Mouse (Mus musculus): ENCODE data around the gene Slc1a6.
A peak's percentile ranks its signal among the peaks of the same experiment; 100 is the strongest.
"Not testable (repeated sequence)": the region's sequence is repeated elsewhere in the genome, so short reads cannot be mapped to it uniquely, and the experiment has no call there.

Slc1a6 gene

DNA sequence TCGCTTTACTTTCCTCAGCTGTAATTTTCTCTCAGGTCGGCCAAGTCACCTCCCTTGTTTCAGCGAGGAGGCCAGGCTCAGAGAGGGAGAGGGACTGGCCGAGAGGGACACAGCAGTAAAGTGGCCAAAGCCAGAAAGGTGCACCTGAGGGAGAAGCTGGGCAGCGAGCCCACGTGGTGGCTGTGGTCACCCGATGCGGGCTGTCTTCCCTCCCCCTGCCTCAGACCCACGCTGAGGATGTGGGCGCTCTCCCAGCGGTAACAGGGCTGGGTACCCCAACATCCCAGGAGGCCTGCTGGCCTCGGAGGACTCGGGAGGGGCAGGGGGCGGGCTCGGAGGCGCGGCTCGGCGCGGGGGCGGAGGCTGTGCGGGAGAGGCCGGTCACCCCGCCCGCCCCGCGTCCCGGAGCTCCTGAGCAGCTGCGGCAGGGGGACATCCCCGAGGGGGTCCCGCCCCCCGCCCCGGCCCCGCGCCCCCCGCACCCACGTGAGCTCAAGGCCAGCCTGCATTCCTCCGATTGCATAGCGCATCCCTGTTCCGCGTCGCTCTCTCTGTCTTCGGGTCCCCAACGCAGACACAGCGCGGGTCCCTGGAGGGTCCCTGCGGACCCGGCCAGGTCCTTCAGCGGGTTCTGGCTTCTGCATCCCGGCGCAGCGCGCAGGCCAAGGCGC, at the start of gene Slc1a6:
TSS of gene Slc1a6 (plus strand) at position 516 of the 671 bp plus-strand sequence.
- no peak for DNase-seq (ENCODE audit: low spot score)

DNA sequence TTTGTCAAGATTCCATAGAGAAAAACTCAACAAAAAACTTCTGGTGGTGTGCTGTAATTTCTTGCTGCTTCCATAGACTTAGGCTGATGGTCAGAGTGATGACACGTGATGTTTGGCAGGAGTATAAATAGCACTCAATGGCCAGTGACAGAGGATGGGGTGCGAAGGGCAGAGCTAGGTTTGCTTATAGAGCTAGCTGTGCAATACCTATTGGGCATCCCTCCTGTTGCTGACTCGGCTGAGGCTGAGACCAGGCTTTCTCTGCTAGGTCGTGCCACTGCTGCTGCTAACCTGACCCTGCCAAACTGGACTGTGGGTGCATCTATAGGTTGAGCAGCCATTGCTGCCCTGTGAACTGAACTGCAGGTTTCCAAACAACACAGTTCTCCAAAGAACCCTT, 40.5 kb upstream of the Slc1a6 start:
- no peak for DNase-seq (ENCODE audit: low spot score)

DNA sequence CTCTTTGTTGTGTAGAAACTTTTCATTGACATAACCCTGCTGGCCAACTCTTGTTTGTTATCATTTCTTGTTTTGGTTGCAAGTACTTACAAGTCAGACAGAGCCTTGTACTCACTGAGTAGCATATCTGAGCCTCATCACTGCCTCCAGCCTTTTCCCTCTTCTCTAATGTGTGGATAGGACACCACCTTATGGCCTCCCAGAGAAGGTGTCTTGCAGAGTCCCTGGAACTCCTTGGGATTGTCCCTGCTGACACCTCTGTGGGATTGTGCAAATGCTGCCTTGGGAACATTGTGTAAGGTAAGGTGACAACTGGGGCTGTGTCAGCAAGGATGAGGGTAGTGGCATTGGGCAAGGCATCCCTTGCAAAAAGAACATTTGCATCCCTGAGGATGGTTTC, 36.6 kb upstream of the Slc1a6 start:
- peak; percentile 20 for DNase-seq (ENCODE audit: low spot score)

DNA sequence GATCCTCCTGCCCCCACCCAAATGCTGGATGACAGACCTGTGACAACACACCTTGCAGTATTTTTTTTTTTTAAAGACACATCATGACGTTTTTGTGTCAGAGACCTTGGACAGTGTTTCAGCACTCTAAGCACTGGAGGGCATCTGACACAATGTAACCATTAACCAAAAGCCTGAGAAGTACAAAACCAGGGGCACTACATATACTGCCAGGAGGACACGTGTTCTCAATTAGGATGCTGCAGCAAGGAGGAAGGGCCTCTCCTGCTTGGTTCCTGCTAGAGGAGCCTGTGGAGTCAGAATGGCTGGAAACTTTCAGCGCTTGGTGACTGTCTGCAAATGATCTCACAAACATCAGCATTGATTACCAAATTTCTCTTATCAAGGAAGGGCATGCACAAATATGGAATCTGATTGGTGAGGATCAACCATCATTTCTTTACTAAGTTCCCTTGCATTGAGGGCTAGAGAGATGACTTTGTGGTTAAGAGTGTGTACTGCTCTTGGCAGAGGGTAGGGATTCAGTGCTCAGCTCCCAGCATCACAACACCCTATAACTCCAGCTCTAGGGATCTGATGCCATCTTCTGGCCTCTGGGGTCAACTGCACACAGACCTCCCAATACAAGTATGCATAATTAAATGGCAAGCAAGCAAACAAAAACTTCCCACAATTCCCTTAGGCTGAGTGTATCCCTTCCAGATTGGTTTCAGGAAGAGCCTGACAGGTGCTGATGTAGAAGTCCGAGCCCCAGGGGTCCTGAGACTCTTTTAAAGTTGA, 34.7 kb upstream of the Slc1a6 start:
- no peak for DNase-seq (ENCODE audit: low spot score)

DNA sequence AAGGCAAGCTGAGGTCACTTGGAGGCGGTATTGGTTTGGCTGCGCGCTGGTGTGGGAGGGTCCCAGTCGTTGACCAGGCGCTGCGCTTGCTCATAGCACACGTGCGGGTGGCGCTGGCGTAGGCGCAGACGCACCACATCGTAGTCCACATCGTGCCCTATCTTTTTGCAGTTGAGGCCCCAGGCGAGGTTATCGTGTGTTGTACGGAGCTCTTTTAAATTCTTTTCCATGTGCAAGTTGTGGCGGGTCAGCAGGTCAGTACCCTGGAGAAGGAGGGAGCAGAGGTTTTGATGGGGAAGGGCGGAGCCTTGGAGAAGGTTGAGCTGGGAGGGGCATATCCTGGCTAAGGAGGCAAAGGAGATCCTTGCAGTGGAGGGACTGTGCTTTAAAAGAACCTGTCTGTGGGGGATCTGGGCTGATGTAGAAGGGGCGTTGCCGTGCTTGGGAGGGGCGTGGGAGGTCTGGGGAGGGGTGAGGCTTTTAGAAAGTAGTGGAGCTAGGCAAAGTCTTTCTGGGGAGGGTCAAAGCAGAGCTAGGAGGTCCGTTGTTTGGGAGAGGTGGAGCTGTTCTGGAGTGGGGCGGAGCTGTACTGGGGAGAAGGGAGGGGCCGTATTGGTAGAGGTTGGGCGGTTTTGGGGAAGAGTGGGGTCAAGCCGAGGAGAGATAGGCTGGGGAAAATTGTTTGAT, 33.1 kb upstream of the Slc1a6 start:
- no peak for DNase-seq (ENCODE audit: low spot score)

DNA sequence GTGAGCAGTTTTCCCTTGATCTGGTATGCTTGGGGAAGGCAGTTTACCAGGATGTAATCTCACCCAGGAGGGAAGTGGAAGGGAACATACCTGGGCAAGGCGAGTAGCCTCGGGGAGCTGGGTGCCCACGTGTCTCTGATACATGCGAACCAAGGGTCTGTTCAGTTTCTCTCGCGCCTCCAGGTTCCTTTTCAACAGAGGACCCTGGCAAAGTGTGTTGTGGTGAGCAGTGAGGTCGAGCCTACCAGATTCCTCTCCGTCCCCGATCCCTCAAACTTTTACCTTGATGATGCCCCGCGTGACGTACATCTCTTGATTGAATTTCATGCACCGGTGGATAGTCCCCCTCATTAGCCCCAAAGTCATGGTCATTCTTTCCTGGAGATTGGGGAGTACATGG, 32.1 kb upstream of the Slc1a6 start:
- no peak for DNase-seq (ENCODE audit: low spot score)

DNA sequence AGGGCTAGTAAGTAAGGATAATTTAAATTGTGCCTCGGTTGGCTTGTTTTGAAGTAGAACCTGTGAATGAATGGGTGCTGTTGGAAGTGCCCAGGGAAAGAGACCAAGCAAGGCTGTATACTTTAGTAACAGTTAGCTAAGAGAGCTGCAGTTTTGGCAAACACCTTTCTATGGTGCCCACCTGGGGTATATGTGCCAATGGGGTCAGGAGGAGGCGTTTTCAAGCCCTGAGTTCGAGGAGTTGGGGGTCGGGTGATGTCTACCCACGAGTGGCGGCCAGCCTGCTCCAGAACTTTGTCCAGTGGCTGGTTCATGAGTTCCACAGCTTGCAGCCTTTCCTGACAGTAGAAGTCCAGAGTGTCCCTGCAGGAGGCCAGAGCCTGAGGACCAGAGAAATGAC, 31.4 kb upstream of the Slc1a6 start:
- no peak for DNase-seq (ENCODE audit: low spot score)

DNA sequence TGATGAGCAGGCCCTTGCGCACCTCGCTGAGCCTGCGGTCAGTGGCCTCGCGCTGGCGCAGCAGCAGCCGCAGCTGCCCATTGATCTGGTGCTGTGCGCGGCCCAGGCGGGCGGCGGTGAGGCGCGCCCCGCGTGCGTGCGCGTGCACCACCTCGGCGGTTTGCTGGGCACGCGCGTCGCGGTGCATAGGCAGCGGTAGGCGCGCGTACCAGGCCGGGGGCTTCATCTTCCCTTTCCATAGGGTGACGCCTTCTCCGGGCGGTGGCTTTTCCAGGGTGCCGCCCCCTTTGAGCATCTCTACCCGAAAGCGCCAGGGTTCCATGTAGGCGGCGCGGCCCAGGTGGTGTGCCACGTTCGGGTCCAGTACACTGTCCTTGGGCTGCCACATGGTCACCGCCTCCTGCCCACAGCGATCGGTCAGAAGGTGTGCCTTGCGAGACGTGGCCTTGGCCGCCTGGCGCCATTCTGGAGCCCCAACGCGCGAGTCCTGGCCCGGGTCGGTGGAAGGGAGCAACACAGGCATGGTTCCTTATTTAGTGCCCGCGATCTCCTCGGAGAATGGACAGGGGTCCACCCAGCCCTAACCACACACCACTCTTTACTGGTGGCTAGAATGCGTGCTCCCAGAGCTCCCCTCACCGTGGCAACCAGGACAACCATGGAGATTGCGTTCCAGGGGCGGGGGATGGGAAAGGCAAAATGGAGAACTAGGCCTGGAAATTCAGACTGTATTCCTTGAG, 27.7 kb upstream of the Slc1a6 start, which contains the start of gene Ccdc105:
TSS of gene Ccdc105 (minus strand) at position 614 of the 740 bp plus-strand sequence.
- DNase-seq (ENCODE audit: low spot score), result no peak

DNA sequence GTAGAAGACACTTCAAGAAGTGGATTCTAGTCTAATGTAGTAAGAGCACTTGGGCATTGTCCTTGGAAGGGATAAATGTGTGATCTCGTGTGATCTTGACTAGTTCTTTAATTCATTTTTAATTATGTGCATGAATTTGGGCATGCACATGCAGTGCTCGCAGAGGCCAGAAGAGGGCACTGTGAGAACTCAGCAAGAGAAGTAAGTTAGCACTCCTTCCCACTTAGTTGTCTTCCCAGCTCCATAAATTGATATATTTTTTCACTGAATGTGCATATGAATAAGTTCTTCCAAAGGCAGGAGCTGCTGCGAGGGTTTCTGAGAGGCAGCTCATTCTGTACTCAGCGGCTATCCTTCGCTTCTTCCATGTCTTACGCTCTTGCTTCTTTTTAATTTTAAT, 24.3 kb upstream of the Slc1a6 start:
- peak; percentile 71 for DNase-seq (ENCODE audit: low spot score)

DNA sequence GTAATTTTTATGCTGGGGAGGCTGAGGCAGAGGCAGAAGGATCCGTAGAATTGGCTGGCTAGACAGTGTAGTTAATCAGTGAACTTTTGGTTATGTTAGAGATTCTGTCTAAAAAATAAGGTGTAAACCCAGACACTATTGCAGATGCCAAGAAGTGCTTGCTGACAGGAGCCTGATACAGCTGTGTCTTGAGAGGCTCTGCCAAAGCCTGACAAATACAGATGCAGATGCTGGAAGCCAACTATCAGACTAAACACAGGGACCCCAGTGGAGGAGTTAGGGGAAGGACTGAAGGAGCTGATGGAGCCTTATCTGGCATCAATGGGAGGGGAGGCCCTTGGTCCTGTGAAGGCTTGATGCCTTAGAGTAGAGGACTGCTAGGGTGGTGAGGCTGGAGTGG, 14.7 kb upstream of the Slc1a6 start:
- DNase-seq (ENCODE audit: low spot score), result no peak

- DNase-seq (ENCODE audit: low spot score), result no peak
Measured at GRCm38 (mm10) chr10:78775830-78776229, 4.5 kb upstream of the Slc1a6 start.

DNA sequence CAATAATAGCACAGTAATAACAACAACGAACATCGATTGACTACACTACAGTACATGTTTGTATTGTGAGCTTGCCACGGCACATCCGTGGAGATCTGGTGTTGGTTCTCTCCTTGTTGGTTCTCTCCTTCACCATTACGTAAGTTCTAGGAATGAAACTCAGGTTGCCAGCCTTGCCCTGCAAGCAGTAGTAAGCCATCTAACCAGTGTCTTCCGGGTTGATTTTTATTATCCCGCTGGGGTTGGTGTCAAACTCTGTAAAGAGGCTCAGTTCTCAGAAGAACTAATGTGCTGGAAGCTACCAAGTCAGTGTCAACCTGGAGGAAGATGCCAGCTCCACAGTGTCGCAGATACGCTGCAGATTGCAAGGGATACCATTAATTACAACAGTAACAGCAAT, 769 bp upstream of the Slc1a6 start:
- no peak for DNase-seq (ENCODE audit: low spot score)

DNA sequence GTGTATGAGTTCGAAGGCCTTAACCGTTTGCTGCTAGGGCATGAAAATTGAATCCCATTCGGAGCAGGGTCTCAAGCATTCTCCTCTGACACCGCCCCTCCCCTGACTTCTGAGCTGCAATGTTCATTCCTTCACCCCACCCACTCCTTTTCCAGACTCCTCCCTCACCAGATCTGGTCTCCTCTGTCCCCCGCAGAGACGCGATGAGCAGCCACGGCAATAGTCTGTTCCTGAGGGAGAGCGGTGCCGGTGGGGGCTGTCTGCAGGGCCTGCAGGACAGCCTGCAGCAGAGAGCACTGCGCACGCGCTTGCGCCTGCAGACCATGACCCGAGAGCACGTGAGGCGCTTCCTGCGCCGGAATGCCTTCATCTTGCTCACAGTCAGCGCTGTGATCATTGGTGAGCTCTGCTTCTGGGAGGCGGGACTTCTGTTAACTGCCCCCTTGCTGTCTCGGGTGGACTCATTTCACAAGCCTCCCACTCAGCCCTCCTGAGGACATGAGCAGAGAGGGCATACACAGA, 7.3 kb downstream of the Slc1a6 start:
- DNase-seq (ENCODE audit: low spot score), result no peak

DNA sequence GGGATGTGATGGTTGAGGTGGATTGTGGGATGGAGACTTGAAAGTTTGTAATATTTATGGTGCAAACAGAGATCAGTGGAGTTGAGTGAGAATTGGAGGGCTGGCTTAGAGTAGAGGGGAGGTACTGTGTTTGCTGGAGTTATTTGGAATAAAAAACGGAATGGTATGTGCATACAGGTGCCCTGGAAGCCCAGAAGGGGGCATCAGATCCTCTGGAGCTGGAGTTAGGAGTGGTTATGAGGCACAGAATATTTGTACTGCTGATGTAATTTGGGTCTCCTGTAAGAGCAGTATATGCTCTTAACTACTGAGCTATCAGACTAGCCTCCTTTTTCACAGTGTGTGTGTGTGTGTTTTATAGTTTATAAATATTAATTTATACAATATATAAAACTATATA, 10.3 kb downstream of the Slc1a6 start:
- no peak for DNase-seq (ENCODE audit: low spot score)

GRCm38 (mm10) chr10:78801449-78801848, 21.2 kb downstream of the Slc1a6 start:
- no peak for DNase-seq (ENCODE audit: low spot score)

DNA sequence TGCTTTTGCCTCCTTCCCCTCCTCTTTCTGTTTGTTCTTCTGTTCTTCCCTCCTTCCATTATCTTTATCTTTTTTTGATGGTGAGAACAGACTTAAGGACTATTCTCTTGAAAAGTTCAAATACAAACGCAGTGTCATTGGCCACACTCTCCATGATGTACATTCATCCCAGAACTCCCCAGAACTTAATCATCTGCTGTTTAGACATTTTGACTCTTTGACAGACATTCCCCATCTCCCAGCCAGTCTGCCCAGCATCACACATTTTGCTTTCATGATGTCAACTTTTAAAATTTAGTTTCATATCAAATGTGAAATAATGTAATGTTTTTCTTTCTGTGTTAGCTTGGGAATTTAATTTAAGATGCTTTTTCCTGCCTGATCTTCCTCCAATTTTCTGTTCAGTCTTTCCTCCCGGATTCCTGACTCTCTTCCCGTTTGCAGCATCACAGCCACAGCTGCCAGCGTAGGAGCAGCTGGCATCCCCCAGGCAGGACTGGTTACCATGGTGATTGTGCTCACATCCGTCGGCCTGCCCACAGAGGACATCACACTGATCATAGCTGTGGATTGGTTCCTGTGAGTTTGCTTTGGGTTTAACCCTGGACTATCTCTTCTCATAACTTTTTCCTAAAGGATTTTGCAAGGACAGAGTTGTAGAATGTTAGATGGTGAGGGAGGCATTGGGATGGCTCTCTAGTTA, 32.2 kb downstream of the Slc1a6 start:
- no peak for DNase-seq (ENCODE audit: low spot score)

DNA sequence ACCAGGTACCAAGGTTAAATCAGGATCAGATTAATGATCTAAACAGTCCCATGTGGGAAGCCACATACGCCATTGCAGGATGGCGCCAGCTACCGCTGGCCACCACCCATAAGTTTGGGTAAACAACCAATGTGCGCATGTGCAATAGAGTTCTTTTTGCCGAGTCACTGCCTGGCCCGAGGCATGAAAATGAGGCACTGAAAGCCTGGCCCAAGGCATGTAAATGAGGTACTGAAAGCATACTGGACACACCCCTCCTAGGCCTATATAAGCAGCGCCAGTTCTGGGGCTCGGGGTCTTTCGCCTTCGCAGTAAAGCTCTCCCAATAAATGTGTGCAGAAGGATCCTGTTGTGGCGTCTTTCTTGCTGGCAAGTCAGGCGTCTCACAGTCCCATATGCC, 60.2 kb downstream of the Slc1a6 start:
- not testable (repeated sequence) for DNase-seq (ENCODE audit: low spot score)

- no peak for DNase-seq (ENCODE audit: low spot score)
Measured at GRCm38 (mm10) chr10:78852066-78852465, 71.8 kb downstream of the Slc1a6 start, which contains the start of gene Olfr1356. Olfr1356 (minus strand) TSS chr10:78852166.

Data from adipocyte (in vitro differentiated cells).